Mouse (Mus musculus) limb, embryonic 11.5 days (tissue): ENCODE results near the gene Spast. TPM values are rescaled to one million over a fixed set of nuclear protein-coding genes. Genes with fewer than 3 reads are reported as not detected.
"Not testable (repeated sequence)": the region's sequence is repeated elsewhere in the genome, so short reads cannot be mapped to it uniquely, and the experiment has no call there.

Source experiments
- ATAC-seq: fragments of 200-750 bp; cut with Nextera tagmentation; 2 replicates; pipeline ENCODE4 v1.8.0; 2017; ENCODE audit warnings: low read depth; ENCODE audit not compliant: insufficient number of reproducible peaks, low FRiP score, low TSS enrichment
- DNase-seq: peaks from one replicate; pipeline ENCODE4 v3.0.0-alpha.2; 2015; ENCODE audit warnings: low spot score
- H3K27ac ChIP-seq: fragments of 300-500 bp; sonication (generic); replicated peaks from 2 replicates; pipeline ENCODE4 v1.5.1; 2014; ENCODE audit warnings: low read depth, mild to moderate bottlenecking, low read length
- H3K27me3 ChIP-seq: fragments of 300-500 bp; sonication (generic); 2 replicates; pipeline ENCODE4 v1.6.1; 2014; ENCODE audit warnings: mild to moderate bottlenecking, low read length, mixed read lengths; ENCODE audit not compliant: control insufficient read depth, insufficient read depth
- H3K36me3 ChIP-seq: fragments of 300-500 bp; sonication (generic); 2 replicates; pipeline ENCODE4 v1.6.1; 2014; ENCODE audit warnings: mild to moderate bottlenecking, low read length, moderate library complexity, mixed read lengths; ENCODE audit not compliant: control insufficient read depth, insufficient read depth
- H3K4me1 ChIP-seq: fragments of 300-500 bp; sonication (generic); 2 replicates; pipeline ENCODE4 v1.6.1; 2014; ENCODE audit warnings: low read length, mixed read lengths; ENCODE audit not compliant: control insufficient read depth, insufficient read depth
- H3K4me2 ChIP-seq: fragments of 300-500 bp; sonication (generic); 2 replicates; pipeline ENCODE4 v1.6.1; 2014; ENCODE audit warnings: low read depth, mild to moderate bottlenecking, moderate library complexity; ENCODE audit not compliant: severe bottlenecking
- H3K4me3 ChIP-seq: fragments of 300-500 bp; sonication (generic); 2 replicates; pipeline ENCODE4 v1.5.1; 2014; ENCODE audit warnings: low read depth, low read length
- H3K9ac ChIP-seq: fragments of 300-500 bp; sonication (generic); 2 replicates; pipeline ENCODE4 v1.6.1; 2014; ENCODE audit warnings: mild to moderate bottlenecking, low read length
- H3K9me3 ChIP-seq: fragments of 300-500 bp; sonication (generic); 2 replicates; pipeline ENCODE4 v1.6.1; 2016; ENCODE audit warnings: low read length; ENCODE audit not compliant: control insufficient read depth
- WGBS: fragments of 180-500 bp; shearing (Covaris S2); extraction: QIAGEN DNeasy Blood & Tissue Kit; methylation state at CpG from one replicate; pipeline ENCODE4 v1.1.7; 2014; 5-methylcytosine and 5-hydroxymethylcytosine counted together
- polyA plus RNA-seq: library from polyadenylated mRNA; unstranded; fragments of >200 nt; fragmentation: Nextera tagmentation; extraction: Ambion mirVana; gene quantifications from 2 replicates; pipeline ENCODE4 v1.2.1, GENCODE M21; 2014

Spast gene
- polyA plus RNA-seq, 1 experiment from 2014 or later: 31.2 TPM

DNA sequence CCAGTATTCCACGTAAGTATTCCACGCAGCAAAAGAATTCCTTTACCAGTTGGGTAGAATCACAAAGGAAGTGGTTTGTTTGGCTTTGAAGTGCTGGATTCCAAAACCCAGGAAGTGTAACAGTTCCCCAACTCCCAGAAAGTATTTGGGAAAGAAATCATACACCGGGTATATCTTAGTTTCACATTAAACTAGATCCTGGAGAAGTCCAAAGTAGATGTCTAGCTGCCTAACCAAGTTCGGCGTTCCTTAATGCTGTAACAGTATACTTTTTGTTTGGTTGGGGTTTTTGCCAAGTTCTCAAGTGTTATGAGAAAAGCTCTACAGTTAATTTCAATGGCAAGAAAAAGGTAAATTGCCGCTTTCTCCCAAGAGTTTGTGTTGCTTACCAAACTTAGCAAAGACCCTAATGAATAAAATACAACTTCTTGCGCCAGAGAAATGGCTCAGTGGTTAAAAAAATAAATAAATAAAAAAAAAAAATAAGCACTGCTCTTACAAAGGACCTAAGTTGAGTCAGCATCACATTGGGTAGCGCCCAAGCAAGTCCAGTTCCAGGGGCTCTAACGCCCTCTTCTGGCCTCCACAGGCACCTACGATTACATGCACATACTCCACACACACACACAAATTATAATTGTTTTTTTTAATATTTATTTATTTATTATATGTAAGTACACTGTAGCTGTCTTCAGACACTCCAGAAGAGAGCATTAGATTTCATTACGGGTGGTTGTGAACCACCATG, 42.5 kb upstream of the Spast start:
- Histone ChIP-seq H3K9me3 (no peaks in the 10 kb centered on the region), H3K4me3 (peak overlapping the region; percentile 90), H3K4me2 (peak overlapping the region; percentile 57), H3K9ac (peak overlapping the region; percentile 96), H3K27me3 (no peaks in the 10 kb centered on the region), H3K4me1 (0 out of 2 replicates have a peak, but pooled peaks cover 5% of the 10 kb centered on the region), H3K27ac (no peak overlapping the region), H3K36me3 (peaks cover 1% of the 10 kb centered on the region; the same call in 1 of the 2 replicates)
- WGBS: 43% methylated on average over 11 of the region's 11 CpGs
- no peak for ATAC-seq
- no peak for DNase-seq

DNA sequence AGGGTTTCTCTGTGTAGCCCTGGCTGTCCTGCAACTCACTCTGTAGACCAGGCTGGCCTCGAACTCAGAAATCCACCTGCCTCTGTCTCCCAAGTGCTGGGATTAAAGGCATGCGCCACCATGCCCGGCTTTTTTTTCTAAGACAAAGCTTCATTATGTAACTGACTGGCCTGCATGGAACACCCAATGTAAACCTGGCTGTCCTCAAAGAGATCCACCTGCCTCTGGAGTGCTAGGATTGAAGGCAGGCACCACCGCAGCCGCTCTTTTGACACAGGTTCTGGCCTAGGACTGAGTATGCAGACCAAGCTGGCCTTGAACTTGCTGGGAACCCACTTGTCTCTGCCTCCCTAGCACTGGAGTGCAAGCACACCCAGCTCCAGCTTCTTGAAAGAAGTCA, 41.8 kb upstream of the Spast start:
- not testable (repeated sequence) for H3K9ac ChIP-seq, H3K4me1 ChIP-seq, DNase-seq, H3K36me3 ChIP-seq, ATAC-seq, H3K4me2 ChIP-seq, H3K9me3 ChIP-seq, H3K4me3 ChIP-seq, H3K27ac ChIP-seq, H3K27me3 ChIP-seq
- 87% methylated on average over 5 of the region's 5 CpGs for WGBS

DNA sequence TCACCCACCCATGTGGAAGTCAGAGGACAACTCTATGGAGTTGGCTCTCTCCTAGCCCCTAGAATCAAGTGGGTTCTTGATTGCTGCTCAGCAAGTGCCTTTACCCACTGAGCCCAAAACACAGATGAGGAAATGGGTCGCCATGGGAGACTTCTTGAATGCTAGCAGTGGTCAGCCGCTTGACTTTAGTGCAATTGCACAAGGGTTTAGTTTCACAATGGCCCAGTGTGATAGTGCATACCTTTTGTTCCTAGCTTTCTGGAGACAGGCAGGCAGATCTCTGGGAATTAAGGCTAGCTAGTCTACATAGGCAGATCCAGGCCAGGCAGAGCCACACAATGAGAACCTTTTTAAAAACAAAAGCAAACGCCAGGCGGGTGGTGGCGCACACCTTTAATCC, 38.7 kb upstream of the Spast start:
- no peaks in the 10 kb centered on the region for H3K4me1 ChIP-seq
- peaks cover 7% of the 10 kb centered on the region; the same call in 1 of the 2 replicates for H3K36me3 ChIP-seq
- H3K4me3 ChIP-seq: no peak overlapping the region
- ATAC-seq (no peak), DNase-seq (no peak)
- H3K27ac ChIP-seq: no peak overlapping the region
- no peaks in the 10 kb centered on the region for H3K9me3 ChIP-seq
- H3K27me3 ChIP-seq: no peaks in the 10 kb centered on the region
- no peak overlapping the region for H3K4me2 ChIP-seq
- WGBS: 95% methylated on average over 5 of the region's 5 CpGs
- no peak overlapping the region for H3K9ac ChIP-seq

DNA sequence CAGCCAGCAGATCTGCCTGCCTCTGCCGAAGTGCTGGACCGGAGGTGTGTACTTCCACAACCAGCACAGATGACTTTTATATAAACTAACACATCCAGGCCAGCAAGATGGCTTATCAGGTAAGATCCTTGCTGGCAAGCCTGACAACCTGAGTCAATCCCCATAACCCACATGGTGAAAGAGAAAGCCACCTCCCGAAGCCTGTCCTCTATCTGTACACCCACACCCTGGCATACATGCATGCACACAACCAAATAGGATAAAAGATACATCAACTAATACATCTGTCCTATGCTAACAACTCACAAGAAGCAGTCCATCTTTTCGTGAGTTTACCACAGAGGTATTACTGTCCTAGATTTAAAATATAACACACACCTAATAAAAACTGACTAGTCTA, 34.7 kb upstream of the Spast start:
- Histone ChIP-seq H3K27me3 (no peaks in the 10 kb centered on the region), H3K4me2 (no peak overlapping the region), H3K9me3 (no peaks in the 10 kb centered on the region), H3K4me1 (no peaks in the 10 kb centered on the region), H3K4me3 (no peak overlapping the region), H3K27ac (no peak overlapping the region), H3K9ac (no peak overlapping the region), H3K36me3 (peaks cover 13% of the 10 kb centered on the region)
- ATAC-seq (no peak), DNase-seq (no peak)
- 90% methylated on average over 4 of the region's 4 CpGs for WGBS

DNA sequence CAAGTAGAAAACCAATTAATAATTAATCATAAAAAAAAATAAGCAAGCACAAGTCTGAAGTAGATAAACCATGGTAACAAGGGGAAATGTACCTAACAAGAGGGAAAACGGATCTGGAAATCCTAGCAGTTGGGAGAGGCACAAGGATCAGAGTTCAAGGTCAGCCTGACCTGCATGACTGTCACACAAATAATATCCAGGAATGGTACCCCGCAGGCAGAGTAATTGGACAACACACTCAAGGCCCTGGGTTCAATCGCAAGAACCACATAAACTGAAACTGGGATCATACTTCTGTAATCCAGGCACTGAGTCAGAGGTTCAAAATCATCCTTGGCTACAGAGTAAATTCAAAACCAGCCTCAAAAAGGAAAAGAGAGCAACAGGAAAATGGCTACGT, 33.2 kb upstream of the Spast start:
- Histone ChIP-seq H3K4me3 (no peak overlapping the region), H3K9ac (no peak overlapping the region), H3K4me2 (no peak overlapping the region), H3K4me1 (no peaks in the 10 kb centered on the region), H3K36me3 (peaks cover 15% of the 10 kb centered on the region), H3K27ac (no peak overlapping the region), H3K9me3 (no peaks in the 10 kb centered on the region), H3K27me3 (no peaks in the 10 kb centered on the region)
- 94% methylated on average over 4 of the region's 4 CpGs for WGBS
- ATAC-seq: no peak
- DNase-seq: no peak

DNA sequence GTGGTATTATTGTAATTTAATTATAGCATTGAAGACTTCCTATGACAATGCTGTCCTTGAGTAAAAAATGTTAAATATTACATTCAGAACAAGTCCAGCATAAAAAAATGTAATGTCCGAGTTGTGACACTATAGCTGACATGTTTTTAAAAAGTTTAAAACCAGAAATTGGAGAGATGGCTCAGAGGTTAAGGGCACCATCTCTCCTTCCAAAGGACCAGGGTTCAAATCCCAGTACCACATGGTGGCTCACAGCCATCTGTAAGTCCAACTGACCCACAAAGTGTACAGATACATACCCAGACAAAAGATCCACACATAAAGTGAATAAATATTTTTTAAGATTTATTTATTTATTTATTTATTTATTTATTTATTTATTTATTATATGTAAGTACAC, 32.8 kb upstream of the Spast start:
- ATAC-seq (no peak), DNase-seq (no peak)
- WGBS: 87% methylated on average over 1 of the region's 1 CpGs
- Histone ChIP-seq H3K27me3 (no peaks in the 10 kb centered on the region), H3K36me3 (peaks cover 15% of the 10 kb centered on the region), H3K4me2 (no peak overlapping the region), H3K9ac (no peak overlapping the region), H3K27ac (no peak overlapping the region), H3K9me3 (no peaks in the 10 kb centered on the region), H3K4me1 (no peaks in the 10 kb centered on the region), H3K4me3 (no peak overlapping the region)

DNA sequence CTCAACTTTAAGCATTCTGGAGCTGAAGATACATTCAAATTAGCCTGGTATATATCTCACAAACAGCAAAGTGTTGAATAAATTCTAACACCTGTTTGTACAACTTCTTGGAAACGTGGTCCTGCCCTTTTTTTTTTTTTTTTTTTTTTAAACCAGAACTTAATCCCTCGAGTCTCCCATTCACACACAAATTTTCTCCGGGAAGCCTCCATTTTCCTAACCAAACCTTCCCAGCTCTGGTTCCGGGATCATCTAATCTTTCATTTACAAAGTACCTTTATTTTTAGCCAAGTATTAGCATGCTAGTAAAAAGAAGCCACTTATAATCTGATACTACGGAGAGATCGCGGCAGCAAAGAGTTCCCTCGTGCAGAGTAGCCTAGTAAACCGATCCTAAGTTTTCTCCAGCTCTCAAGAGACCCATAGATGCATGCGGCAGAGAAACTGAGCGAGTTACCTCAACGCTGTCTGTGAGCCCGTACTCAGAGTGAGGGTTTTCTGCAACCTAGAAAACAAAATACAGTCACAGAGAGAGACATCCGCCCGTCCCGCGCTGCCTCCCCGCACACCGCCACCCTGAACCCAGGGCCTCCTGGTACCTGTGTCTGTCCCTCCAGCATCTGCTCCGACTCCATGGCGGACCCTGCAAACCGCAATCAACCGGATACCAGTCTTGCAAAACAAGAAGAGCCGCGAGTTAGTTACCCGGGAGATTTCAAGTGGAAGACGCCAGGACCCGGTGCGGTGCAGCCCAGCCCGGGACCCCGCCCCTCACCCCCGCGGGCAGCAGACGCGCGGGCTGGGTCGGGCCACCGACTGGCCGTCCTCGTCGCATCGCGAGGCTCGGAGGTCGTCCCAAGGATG, 23.1 kb upstream of the Spast start:
- peak overlapping the region; percentile 74 for H3K27ac ChIP-seq
- under 1% methylated on average over 45 of the region's 45 CpGs for WGBS
- H3K9ac ChIP-seq: peak overlapping the region; percentile 86
- no peaks in the 10 kb centered on the region for H3K36me3 ChIP-seq
- DNase-seq (no peak), ATAC-seq (no peak; the same call in none of the 2 replicates)
- H3K4me1 ChIP-seq: peaks cover 8% of the 10 kb centered on the region
- peak overlapping the region; percentile 89 for H3K4me3 ChIP-seq
- H3K4me2 ChIP-seq: peak overlapping the region; percentile 58
- no peaks in the 10 kb centered on the region for H3K9me3 ChIP-seq
- no peaks in the 10 kb centered on the region for H3K27me3 ChIP-seq

DNA sequence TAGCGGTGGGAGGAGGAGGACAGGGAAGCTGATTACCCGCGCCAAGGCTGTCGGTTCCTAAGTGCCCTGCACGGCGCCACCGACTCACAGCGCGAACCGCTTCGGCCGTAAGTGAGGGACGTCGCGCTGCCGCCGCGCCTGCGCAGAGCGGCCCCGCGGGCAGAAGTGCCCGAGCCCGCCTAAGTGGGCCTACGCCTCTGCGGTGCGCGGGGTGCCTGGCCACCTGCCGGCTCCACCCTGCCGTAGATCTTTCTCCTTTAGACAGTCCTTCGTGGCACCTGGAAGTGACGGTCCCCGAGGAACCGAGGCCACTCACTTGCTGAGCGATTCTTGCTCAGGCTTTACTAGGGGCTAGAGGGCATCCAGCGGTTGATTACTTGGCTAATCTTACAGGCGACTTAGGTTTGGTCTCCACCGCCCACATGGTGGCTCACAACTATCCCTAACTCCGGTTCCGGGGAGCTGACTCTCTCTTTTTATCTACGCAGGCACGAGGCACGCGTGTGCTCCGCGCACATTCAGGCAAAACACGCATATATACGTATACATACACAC, 22.4 kb upstream of the Spast start:
- H3K27ac ChIP-seq: peak overlapping the region; percentile 74
- ATAC-seq (peak; percentile 85), DNase-seq (peak; percentile 87)
- peaks cover 8% of the 10 kb centered on the region for H3K4me1 ChIP-seq
- no peaks in the 10 kb centered on the region for H3K9me3 ChIP-seq
- no peaks in the 10 kb centered on the region for H3K36me3 ChIP-seq
- peak overlapping the region; percentile 58 for H3K4me2 ChIP-seq
- H3K9ac ChIP-seq: peak overlapping the region; percentile 86
- peak overlapping the region; percentile 89 for H3K4me3 ChIP-seq
- under 1% methylated on average over 48 of the region's 48 CpGs for WGBS
- no peaks in the 10 kb centered on the region for H3K27me3 ChIP-seq
